Mouse (Mus musculus) brain, embryonic 14.5 days (tissue): Measurements from ENCODE around the gene Ofd1.

Experiments
- CTCF ChIP-seq: fragments of 200-500 bp; IDR thresholded peaks from 2 replicates; pipeline ENCODE4 v1.5.1; 2012; ENCODE audit warnings: inconsistent platforms, mild to moderate bottlenecking, moderate library complexity, borderline replicate concordance; ENCODE audit not compliant: insufficient read depth, insufficient read length; ENCODE audit errors: extremely low read depth
- POLR2A ChIP-seq: fragments of 200-500 bp; IDR thresholded peaks from 2 replicates; pipeline ENCODE4 v1.6.1; 2012; ENCODE audit warnings: mild to moderate bottlenecking, inconsistent platforms, borderline replicate concordance; ENCODE audit not compliant: poor library complexity, insufficient read depth, insufficient read length, severe bottlenecking; ENCODE audit errors: extremely low read depth

GRCm38 (mm10) chrX:166454331-166454730 is 13.8 kb upstream of the Ofd1 start:
- TF ChIP-seq CTCF (no peak), POLR2A (no peak)
